Mouse (Mus musculus) liver, postnatal 0 days (tissue): ENCODE measurements around the gene Cldn10.

Source experiments
- CTCF ChIP-seq: sonication (generic); IDR thresholded peaks from 2 replicates; pipeline ENCODE4 v1.5.1; 2016; ENCODE audit warnings: antibody characterized with exemption, low read depth
- EP300 ChIP-seq: IDR thresholded peaks from 2 replicates; pipeline ENCODE4 v1.6.1; 2016; ENCODE audit warnings: antibody characterized with exemption, low read depth, mild to moderate bottlenecking

GRCm38 (mm10) chr14:118831597-118831996, 43.9 kb downstream of the Cldn10 start:
- TF ChIP-seq CTCF (no peak), EP300 (no peak)
